9 mouse cellular contexts compared by ENCODE assay signal in the genomic region with DNA sequence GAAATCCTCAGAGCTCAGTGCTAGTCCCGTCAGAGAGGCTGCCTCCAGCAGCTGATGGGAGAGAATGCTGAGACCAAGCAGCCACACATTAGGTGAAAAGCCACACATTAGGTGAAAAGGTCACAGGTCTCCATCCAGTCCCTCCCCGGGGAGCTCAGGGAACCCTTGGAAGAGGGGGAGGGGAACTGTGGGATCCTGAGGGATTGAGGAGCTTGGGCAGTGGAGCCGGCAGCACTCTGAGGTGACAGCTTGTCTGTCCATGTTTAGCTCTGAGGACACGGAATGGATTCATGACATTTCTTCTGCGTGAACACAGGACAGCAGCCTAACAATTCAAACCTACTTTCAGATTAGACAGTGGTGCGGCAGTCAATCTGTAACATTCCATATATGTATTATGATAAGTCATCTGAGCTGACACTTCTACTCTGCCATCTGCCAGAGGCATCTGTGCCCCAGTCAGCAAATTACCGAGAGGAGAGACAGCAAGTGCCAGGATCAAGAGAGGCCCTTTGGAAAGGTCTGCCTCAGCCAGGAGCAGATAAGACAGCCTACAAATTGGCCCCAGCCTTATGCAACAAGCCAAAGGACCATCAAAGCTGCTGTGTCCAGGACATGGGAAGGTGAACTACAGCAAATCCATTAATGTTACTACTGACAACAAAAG. TPM values are rescaled to one million over a fixed set of nuclear protein-coding genes. Genes with fewer than 3 reads are reported as not detected.
DNase-seq lines count a peak whose midpoint lies in the region; ATAC-seq and TF ChIP-seq lines count a peak whose summit lies in the region.
"Had no signal": no experiment of that assay in that cellular context is flagged by ENCODE, and none has a peak within 500 bp of the region (broad histone marks: within the 10 kb centered on the region; RNA-seq: fewer than 3 reads in every experiment).

No protein-coding gene starts in this region.

- ATAC-seq in forebrain, embryonic 15.5 days (replicated peaks) = 0 out of 2 replicates have a peak, but pooled peaks have one; percentile 18
- no peak for ATAC-seq in kidney, embryonic 16.5 days (ENCODE audit: low FRiP score, low TSS enrichment)
- ATAC-seq: Patski had no signal

- H3K4me1 ChIP-seq in forebrain, embryonic 15.5 days = peaks cover 38% of the 10 kb centered on the region
- H3K4me1 ChIP-seq in kidney, embryonic 16.5 days (ENCODE audit: insufficient read depth, low read length) = peaks cover 13% of the 10 kb centered on the region

- H3K27ac ChIP-seq in left cerebral cortex, adult 2 months = peak overlapping the region; percentile 55
- peak overlapping the region; percentile 60 for H3K27ac ChIP-seq in forebrain, embryonic 15.5 days (replicated peaks)
- H3K27ac ChIP-seq in kidney, embryonic 16.5 days (ENCODE audit: low read length) = no peak overlapping the region
- H3K27ac ChIP-seq: limb, embryonic 10.5 days had no signal

- no peak overlapping the region for H3K4me2 ChIP-seq in forebrain, embryonic 15.5 days (replicated peaks)
- H3K4me2 ChIP-seq in kidney, embryonic 16.5 days (replicated peaks; ENCODE audit: low read depth, low read length) = no peak overlapping the region

- DNase-seq in left cerebral cortex, adult 2 months (ENCODE audit: extremely low spot score in 1 of 2, low spot score in 2 of 2) = no peak
- DNase-seq in left cerebral cortex, adult 8-10 months (ENCODE audit: low spot score in 2 of 2) = no peak
- DNase-seq in cerebellum, adult 18-20 months = peak; percentile 79 to 87
- peak; percentile 35 to 57 for DNase-seq in layer of hippocampus, postnatal 14 days (ENCODE audit: low spot score in 2 of 2)
- no peak for DNase-seq in urinary bladder, adult 18-20 months (ENCODE audit: low spot score in 2 of 2)

- no peak for TF ChIP-seq CTCF in left cerebral cortex, adult 2 months (IDR thresholded peaks at IDR 0.05)

- WGBS in forebrain, embryonic 15.5 days = 41% methylated on average over 7 of the region's 7 CpGs
- 57% methylated on average over 7 of the region's 7 CpGs for WGBS in kidney, embryonic 16.5 days

- peaks cover 11% of the 10 kb centered on the region; the same call in 1 of the 2 replicates for H3K36me3 ChIP-seq in forebrain, embryonic 15.5 days
- peaks cover 12% of the 10 kb centered on the region; the same call in 1 of the 2 replicates for H3K36me3 ChIP-seq in kidney, embryonic 16.5 days (ENCODE audit: insufficient read depth, low read length)

- H3K27me3 ChIP-seq in forebrain, embryonic 15.5 days = no peaks in the 10 kb centered on the region
- no peaks in the 10 kb centered on the region for H3K27me3 ChIP-seq in kidney, embryonic 16.5 days (ENCODE audit: insufficient read depth, low read length)
- H3K27me3 ChIP-seq: Patski had no signal

- H3K9ac ChIP-seq in forebrain, embryonic 15.5 days (replicated peaks) = no peak overlapping the region
- no peak overlapping the region for H3K9ac ChIP-seq in kidney, embryonic 16.5 days (replicated peaks; ENCODE audit: low read length)

- no peak overlapping the region for H3K4me3 ChIP-seq in left cerebral cortex, adult 2 months
- H3K4me3 ChIP-seq in forebrain, embryonic 15.5 days = no peak overlapping the region
- no peak overlapping the region for H3K4me3 ChIP-seq in kidney, embryonic 16.5 days (ENCODE audit: low read length)
- H3K4me3 ChIP-seq: limb, embryonic 10.5 days had no signal

- H3K9me3 ChIP-seq in forebrain, embryonic 15.5 days = no peaks in the 10 kb centered on the region
- no peaks in the 10 kb centered on the region for H3K9me3 ChIP-seq in kidney, embryonic 16.5 days (ENCODE audit: low read length)
- H3K9me3 ChIP-seq: limb, embryonic 10.5 days had no signal

- intact Hi-C loops in left cerebral cortex, adult 2 months (cut with DNase I) = loop anchor here (2.0 kb wide), 1 partner anchor 69 kb away; no protein-coding TSS in a partner anchor

RNA-seq across cellular contexts. Expression of a gene that starts 28.9 kb away (rescaled TPM):
- total RNA-seq in left cerebral cortex, adult 2 months (2021) = 100 to 1,000 TPM; 246 to 255 TPM
- 100 to 1,000 TPM; 218 to 243 (median 229) TPM for total RNA-seq in left cerebral cortex, adult 8-10 months (2022)
- polyA plus RNA-seq in forebrain, embryonic 15.5 days (2015; fragmentation: Nextera tagmentation; extraction: Ambion mirVana) = 69.9 and 72.2 TPM in 2 replicates
- 100 to 1,000 TPM; 258 to 259 TPM for total RNA-seq in layer of hippocampus, postnatal 14 days (2021)
- 48.2 and 81.9 TPM in 2 replicates for polyA plus RNA-seq in kidney, embryonic 16.5 days (2015; fragmentation: Nextera tagmentation; extraction: Ambion mirVana)

Comparison
In these comparisons a context has a peak if more than half of its experiments do, and no peak if none do; other contexts are left out.
1. DNase-seq: peak in cerebellum, adult 18-20 months (2 of 2) and layer of hippocampus, postnatal 14 days (2 of 2); none in left cerebral cortex, adult 2 months (0 of 2), left cerebral cortex, adult 8-10 months (0 of 2) and urinary bladder, adult 18-20 months (0 of 2).